Mouse (Mus musculus): ENCODE data around the gene Acaca. TPM values are rescaled to one million over a fixed set of nuclear protein-coding genes. Genes with fewer than 3 reads are reported as not detected.

Acaca gene
- polyA plus RNA-seq (2012; ENCODE audit: insufficient read depth, low replicate concordance) = 7.9 and 9.9 TPM in 2 replicates

- Histone ChIP-seq H3K4me3 (replicated peaks) (peak within 1 kb of the TSS; percentile 92), H3K4me1 (peaks cover 27% of the 10 kb centered on the region), H3K9me3 (no peaks in the 10 kb centered on the region), H3K36me3 (replicated peaks; ENCODE audit: low read length) (peaks cover 33% of the 10 kb centered on the region), H3K27me3 (replicated peaks) (peaks cover 10% of the 10 kb centered on the region)
- no peak for TF ChIP-seq GATA1 (IDR thresholded peaks at IDR 0.05; ENCODE audit: borderline replicate concordance, low read length)
- no peak for TF ChIP-seq FLI1 (IDR thresholded peaks at IDR 0.05; ENCODE audit: low read length)
Observed at GRCm38 (mm10) chr11:84128943-84129798, at the start of gene Acaca, which contains the start of gene Tada2a. TSS of gene Acaca (plus strand) at chr11:84129672. TSS of gene Tada2a (minus strand) at chr11:84129600.

- TF ChIP-seq FLI1 (IDR thresholded peaks at IDR 0.05; ENCODE audit: low read length) = no peak
- TF ChIP-seq GATA1 (IDR thresholded peaks at IDR 0.05; ENCODE audit: borderline replicate concordance, low read length) = no peak
- Histone ChIP-seq H3K4me3 (replicated peaks) (no peak overlapping the region), H3K27me3 (replicated peaks) (no peaks in the 10 kb centered on the region), H3K9me3 (no peaks in the 10 kb centered on the region), H3K36me3 (replicated peaks; ENCODE audit: low read length) (peaks cover 63% of the 10 kb centered on the region), H3K4me1 (peaks cover 19% of the 10 kb centered on the region)
Observed at GRCm38 (mm10) chr11:84079887-84080286, 49.6 kb upstream of the Acaca start.

GRCm38 (mm10) chr11:84080327-84080726 lies 49.1 kb upstream of the Acaca start:
- H3K9me3 ChIP-seq = no peaks in the 10 kb centered on the region
- peaks cover 66% of the 10 kb centered on the region for H3K36me3 ChIP-seq (replicated peaks; ENCODE audit: low read length)
- TF ChIP-seq GATA1 (IDR thresholded peaks at IDR 0.05; ENCODE audit: borderline replicate concordance, low read length) (no peak), FLI1 (IDR thresholded peaks at IDR 0.05; ENCODE audit: low read length) (no peak)
- no peaks in the 10 kb centered on the region for H3K27me3 ChIP-seq (replicated peaks)
- H3K4me3 ChIP-seq (replicated peaks) = no peak overlapping the region
- peaks cover 19% of the 10 kb centered on the region for H3K4me1 ChIP-seq

GRCm38 (mm10) chr11:84081901-84082300 lies 47.6 kb upstream of the Acaca start:
- H3K36me3 ChIP-seq (replicated peaks; ENCODE audit: low read length) = peaks cover 82% of the 10 kb centered on the region
- no peaks in the 10 kb centered on the region for H3K27me3 ChIP-seq (replicated peaks)
- H3K4me3 ChIP-seq (replicated peaks) = no peak overlapping the region
- no peaks in the 10 kb centered on the region for H3K9me3 ChIP-seq
- no peak for TF ChIP-seq GATA1 (IDR thresholded peaks at IDR 0.05; ENCODE audit: borderline replicate concordance, low read length)
- TF ChIP-seq FLI1 (IDR thresholded peaks at IDR 0.05; ENCODE audit: low read length) = no peak
- H3K4me1 ChIP-seq = peaks cover 19% of the 10 kb centered on the region

GRCm38 (mm10) chr11:84090572-84090971 lies 38.9 kb upstream of the Acaca start:
- H3K4me1 ChIP-seq = 0 out of 2 replicates have a peak, but pooled peaks cover 3% of the 10 kb centered on the region
- peaks cover 91% of the 10 kb centered on the region for H3K36me3 ChIP-seq (replicated peaks; ENCODE audit: low read length)
- no peaks in the 10 kb centered on the region for H3K9me3 ChIP-seq
- no peak overlapping the region for H3K4me3 ChIP-seq (replicated peaks)
- TF ChIP-seq GATA1 (IDR thresholded peaks at IDR 0.05; ENCODE audit: borderline replicate concordance, low read length) (no peak), FLI1 (IDR thresholded peaks at IDR 0.05; ENCODE audit: low read length) (no peak)
- H3K27me3 ChIP-seq (replicated peaks) = no peaks in the 10 kb centered on the region

GRCm38 (mm10) chr11:84095084-84095483 lies 34.4 kb upstream of the Acaca start:
- TF ChIP-seq GATA1 (IDR thresholded peaks at IDR 0.05; ENCODE audit: borderline replicate concordance, low read length) (no peak), FLI1 (IDR thresholded peaks at IDR 0.05; ENCODE audit: low read length) (no peak)
- Histone ChIP-seq H3K27me3 (replicated peaks) (no peaks in the 10 kb centered on the region), H3K4me1 (0 out of 2 replicates have a peak, but pooled peaks cover 3% of the 10 kb centered on the region), H3K9me3 (no peaks in the 10 kb centered on the region), H3K4me3 (replicated peaks) (no peak overlapping the region), H3K36me3 (replicated peaks; ENCODE audit: low read length) (peaks cover 90% of the 10 kb centered on the region)

GRCm38 (mm10) chr11:84097251-84097998 lies 32.0 kb upstream of the Acaca start:
- no peak for TF ChIP-seq FLI1 (IDR thresholded peaks at IDR 0.05; ENCODE audit: low read length)
- TF ChIP-seq GATA1 (IDR thresholded peaks at IDR 0.05; ENCODE audit: borderline replicate concordance, low read length) = no peak
- H3K36me3 ChIP-seq (replicated peaks; ENCODE audit: low read length) = peaks cover 91% of the 10 kb centered on the region

GRCm38 (mm10) chr11:84101182-84101581 lies 28.3 kb upstream of the Acaca start:
- no peaks in the 10 kb centered on the region for H3K4me1 ChIP-seq
- no peaks in the 10 kb centered on the region for H3K27me3 ChIP-seq (replicated peaks)
- peaks cover 98% of the 10 kb centered on the region for H3K36me3 ChIP-seq (replicated peaks; ENCODE audit: low read length)
- H3K4me3 ChIP-seq (replicated peaks) = no peak overlapping the region
- H3K9me3 ChIP-seq = no peaks in the 10 kb centered on the region
- TF ChIP-seq FLI1 (IDR thresholded peaks at IDR 0.05; ENCODE audit: low read length) = no peak
- no peak for TF ChIP-seq GATA1 (IDR thresholded peaks at IDR 0.05; ENCODE audit: borderline replicate concordance, low read length)

More at GRCm38 (mm10) chr11:84097251-84097998, 32.0 kb upstream of the Acaca start:
- Histone ChIP-seq H3K4me1 (no peaks in the 10 kb centered on the region), H3K9me3 (no peaks in the 10 kb centered on the region), H3K4me3 (replicated peaks) (no peak overlapping the region), H3K27me3 (replicated peaks) (no peaks in the 10 kb centered on the region)

- peaks cover 5% of the 10 kb centered on the region for H3K4me1 ChIP-seq
- peaks cover 100% of the 10 kb centered on the region for H3K36me3 ChIP-seq (replicated peaks; ENCODE audit: low read length)
- no peak for TF ChIP-seq FLI1 (IDR thresholded peaks at IDR 0.05; ENCODE audit: low read length)
- H3K9me3 ChIP-seq = no peaks in the 10 kb centered on the region
- H3K27me3 ChIP-seq (replicated peaks) = no peaks in the 10 kb centered on the region
- H3K4me3 ChIP-seq (replicated peaks) = no peak overlapping the region
Observed at GRCm38 (mm10) chr11:84104036-84104435, 25.4 kb upstream of the Acaca start.

- Histone ChIP-seq H3K36me3 (replicated peaks; ENCODE audit: low read length) (peaks cover 97% of the 10 kb centered on the region), H3K27me3 (replicated peaks) (no peaks in the 10 kb centered on the region), H3K9me3 (no peaks in the 10 kb centered on the region), H3K4me3 (replicated peaks) (no peak overlapping the region), H3K4me1 (peaks cover 7% of the 10 kb centered on the region)
- no peak for TF ChIP-seq FLI1 (IDR thresholded peaks at IDR 0.05; ENCODE audit: low read length)
Observed at GRCm38 (mm10) chr11:84107137-84107536, 22.3 kb upstream of the Acaca start.
